Mouse (Mus musculus) natural killer cell, adult 2 months (primary cell): ENCODE data around the gene Kcnh3.
"Not testable (repeated sequence)": the region's sequence is repeated elsewhere in the genome, so short reads cannot be mapped to it uniquely, and the experiment has no call there.

ENCODE experiments used
- DNase-seq, 2 experiments: peaks; one replicate each; pipeline ENCODE4 v3.0.0; 2022; ENCODE audit warnings: low spot score in 2 of 2

Kcnh3 gene

GRCm38 (mm10) chr15:99240129-99240528 is 15.5 kb downstream of the Kcnh3 start:
- DNase-seq: no peak

DNA sequence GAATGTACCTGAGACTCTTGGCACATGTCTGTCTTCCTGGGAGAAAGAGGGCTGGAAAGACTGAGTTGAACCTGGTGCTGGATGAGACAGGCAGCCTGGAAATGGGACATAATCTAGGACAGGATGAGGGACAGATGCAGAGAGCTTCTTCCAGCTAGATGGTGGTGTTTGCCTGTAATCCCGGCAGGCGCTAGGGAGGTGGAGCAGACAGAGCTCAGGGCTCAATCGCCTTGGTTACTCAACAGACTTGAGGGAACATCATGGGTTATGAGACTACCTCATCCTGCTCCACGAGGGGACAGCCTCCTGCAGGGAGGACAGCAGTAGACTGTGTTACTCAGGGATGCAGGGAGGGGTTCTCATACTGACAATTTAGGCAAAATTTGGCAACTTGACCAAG is 16.6 kb downstream of the Kcnh3 start:
- DNase-seq: no peak

DNA sequence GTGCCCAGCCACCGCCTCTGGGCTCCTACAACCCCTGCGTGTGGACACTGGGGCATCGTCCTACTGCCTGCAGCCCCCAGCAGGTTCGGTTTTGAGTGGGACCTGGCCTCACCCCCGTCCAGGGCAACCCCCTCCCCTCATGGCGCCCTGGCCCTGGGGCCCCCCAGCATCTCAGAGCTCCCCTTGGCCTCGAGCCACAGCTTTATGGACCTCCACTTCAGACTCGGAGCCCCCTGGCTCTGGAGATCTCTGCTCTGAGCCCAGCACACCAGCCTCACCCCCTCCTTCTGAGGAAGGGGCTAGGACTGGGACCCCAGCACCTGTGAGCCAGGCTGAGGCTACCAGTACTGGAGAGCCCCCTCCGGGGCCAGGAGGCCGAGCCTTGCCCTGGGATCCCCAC is 17.4 kb downstream of the Kcnh3 start:
- no peak for DNase-seq

DNA sequence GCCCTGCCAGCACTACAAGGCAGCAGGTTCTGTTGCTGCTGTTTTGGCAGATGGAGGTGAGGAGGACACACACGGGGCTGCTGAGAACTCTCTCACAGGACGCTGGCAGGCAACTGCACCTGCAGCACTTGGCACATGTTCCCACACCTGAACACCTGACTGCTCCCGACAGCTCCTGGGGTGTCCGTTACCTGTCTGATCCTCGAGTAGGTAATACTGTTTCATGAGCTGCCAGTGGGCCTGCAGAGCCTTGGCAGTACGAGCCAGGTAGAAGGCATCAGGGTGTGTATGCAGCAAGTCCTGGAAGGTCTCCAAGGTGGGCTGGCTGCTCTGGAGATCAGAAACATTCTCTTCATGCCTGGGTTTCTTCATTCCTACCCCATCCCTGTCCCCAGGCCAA is 22.1 kb downstream of the Kcnh3 start:
- not testable (repeated sequence) for DNase-seq

- no peak for DNase-seq
These were observed 24.3 kb downstream of the Kcnh3 start for GRCm38 (mm10) chr15:99248972-99249371.

- DNase-seq: no peak
These were observed 25.3 kb downstream of the Kcnh3 start for GRCm38 (mm10) chr15:99249938-99250337.

DNA sequence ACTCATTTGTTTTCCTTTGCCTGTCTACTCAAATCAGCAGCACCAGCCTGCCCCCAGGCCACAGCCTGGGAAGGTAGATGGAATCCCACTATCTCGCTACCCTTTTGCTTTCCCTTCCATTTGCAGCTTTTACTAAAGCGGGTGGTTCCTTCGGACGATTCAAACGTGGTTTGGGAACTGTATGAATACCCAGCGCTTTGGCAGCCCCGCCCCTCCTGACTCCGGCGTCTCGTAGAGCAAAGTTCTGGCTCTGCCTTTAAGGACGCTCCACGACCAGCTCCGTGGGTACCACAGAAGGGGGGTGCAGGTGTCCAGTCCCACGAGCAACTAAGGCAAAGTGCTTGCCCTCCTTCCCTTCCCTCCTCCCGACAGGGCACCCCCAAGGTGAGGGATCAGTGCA is 26.4 kb downstream of the Kcnh3 start:
- DNase-seq: peak; percentile 20 to 21

GRCm38 (mm10) chr15:99251626-99252380 is 27.1 kb downstream of the Kcnh3 start, which contains the start of gene Mcrs1:
TSS of gene Mcrs1 (minus strand) at chr15:99251961.
- DNase-seq: peak; percentile 97

DNA sequence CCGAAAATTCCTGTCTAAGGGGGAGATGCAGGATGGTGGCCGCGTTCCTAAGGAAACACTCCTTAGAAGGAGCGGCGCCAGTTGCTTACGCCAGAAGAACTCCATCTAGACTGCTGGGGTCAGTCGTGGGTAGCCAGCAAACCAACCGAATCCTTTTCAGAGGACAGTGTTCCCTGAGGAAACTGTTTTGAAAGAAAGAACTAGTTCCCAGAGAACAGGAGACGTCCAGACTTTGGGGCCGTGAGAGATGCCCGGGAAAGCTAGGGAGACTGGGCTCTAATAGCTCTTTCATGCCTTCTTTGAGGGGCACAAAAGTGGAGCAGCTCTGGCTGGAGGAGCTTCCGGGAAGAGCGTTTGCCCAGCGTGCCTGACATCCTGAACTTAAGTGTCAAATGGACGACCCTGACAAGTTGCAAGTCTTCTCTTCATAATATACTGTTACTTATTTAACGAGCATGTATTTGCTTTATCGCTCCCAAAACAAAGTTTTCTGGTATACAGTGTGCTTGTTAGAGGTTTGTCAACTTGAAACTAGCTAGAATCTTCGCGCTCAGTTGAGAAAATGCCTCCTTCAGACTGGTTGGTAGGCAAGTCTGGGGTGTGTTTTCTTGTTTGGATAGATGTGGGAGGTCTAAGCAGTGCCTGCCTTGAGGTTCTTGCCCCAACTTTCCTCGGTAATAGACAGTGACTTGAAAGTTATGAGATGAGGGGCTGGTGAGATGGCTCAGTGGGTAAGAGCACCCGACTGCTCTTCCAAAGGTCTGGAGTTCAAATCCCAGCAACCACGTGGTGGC is 27.9 kb downstream of the Kcnh3 start:
- no peak for DNase-seq

DNA sequence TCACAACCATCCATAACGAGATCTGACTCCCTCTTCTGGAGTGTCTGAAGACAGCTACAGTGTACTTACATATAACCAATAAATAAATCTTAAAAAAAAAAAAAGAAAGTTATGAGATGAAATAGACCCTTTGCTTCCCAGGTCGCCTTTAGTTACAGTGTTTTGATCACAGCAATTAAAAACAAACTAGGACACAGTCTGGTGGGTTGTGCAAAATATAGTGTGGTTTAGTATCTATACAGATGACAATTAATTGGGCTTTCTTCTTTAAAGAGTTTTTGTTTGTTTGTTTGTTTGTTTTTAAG is 28.5 kb downstream of the Kcnh3 start:
- DNase-seq: not testable (repeated sequence)

DNA sequence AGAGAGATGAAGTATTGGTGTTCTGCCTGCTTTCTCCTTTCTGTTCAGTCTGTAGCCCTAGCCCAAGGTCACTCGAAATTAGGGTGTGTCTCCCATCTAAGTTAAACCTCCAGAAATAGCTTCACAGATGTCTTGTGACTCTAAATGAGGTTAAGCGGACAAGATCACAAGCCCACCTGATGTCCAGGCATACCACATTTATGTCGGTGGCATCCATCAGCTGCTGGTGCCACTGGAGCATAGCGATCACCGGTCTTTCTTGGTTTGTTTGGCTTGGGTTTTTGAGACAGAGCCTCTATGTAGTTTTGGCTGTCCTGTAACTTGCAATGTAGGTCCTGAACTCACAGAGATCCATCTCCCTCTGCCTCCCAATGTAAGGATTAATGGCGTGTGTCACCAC is 29.1 kb downstream of the Kcnh3 start:
- no peak for DNase-seq

DNA sequence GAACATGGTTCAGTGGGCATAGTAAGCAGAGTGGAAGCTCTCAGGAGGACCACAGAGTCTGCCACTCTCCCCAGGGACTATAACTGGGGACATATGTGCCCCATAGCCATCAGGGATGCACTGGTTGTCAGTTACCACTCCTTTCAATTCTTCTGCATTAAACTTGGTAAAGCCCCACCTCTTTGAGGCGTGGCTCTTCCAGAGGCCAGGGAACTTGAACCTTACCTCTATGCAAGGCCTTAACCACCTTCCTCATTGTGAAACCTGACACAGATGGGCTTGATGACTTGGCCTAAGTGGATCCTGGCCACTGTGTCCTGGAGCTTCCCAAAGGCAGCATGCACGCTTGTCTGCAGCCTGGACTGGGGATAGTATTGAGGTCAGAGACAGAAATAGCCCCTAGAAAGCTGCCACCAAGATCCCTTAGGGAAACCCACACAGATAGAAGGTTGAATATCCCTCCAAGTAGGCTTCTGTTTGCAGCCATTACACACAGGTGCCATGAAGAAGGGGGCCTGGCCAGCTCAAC is 29.9 kb downstream of the Kcnh3 start:
- DNase-seq: no peak

GRCm38 (mm10) chr15:99255241-99255749 is 30.6 kb downstream of the Kcnh3 start:
- no peak for DNase-seq

DNA sequence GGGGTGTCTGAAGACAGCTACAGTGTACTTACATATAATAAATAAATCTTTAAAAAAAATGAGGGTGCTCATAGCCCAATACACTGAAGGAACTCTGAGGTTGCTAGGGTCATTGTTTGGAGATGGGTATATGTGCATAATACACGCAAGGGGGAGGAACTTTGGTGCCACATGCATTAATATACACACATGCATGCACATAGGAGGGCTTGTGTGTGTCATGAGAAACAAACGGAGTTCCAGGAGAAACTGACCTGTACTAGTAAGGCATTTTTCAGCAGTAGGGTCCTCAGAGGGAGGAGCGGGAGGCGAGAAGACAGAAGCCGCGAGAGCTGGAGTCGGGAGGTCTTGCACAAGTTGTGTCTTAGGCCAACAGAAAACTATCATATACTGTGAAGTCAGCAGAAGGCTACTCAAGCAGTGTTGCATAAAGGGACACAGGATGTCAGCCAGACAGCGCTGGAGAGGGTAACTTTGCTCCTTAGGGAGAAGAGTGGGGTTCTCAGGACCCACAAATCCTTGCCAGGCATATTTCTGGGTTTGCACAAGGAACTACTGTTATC is 34.6 kb downstream of the Kcnh3 start:
- DNase-seq: no peak

DNA sequence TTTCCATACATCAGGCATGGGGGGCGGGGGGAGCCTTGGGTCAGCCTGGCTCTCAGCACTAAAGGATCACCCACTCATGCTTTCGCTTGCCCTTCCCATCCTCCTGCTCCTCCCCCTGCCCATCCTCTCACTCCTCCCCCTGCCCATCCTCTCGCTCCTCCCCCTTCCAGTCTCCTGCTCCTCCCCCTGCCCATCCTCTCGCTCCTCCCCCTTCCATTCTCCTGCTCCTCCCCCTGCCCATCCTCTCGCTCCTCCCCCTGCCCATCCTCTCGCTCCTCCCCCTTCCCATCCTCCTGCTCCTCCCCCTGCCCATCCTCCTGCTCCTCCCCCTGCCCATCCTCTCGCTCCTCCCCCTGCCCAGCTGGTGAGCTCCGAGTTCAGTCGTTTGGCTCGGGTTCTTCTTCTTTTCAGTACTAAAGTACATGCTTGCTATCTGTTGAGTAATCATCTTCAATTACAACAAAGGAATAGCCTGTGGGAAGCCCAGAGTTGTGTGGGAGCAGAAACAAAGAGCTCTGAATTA is 35.1 kb downstream of the Kcnh3 start:
- DNase-seq: peak; percentile 25 to 52

DNA sequence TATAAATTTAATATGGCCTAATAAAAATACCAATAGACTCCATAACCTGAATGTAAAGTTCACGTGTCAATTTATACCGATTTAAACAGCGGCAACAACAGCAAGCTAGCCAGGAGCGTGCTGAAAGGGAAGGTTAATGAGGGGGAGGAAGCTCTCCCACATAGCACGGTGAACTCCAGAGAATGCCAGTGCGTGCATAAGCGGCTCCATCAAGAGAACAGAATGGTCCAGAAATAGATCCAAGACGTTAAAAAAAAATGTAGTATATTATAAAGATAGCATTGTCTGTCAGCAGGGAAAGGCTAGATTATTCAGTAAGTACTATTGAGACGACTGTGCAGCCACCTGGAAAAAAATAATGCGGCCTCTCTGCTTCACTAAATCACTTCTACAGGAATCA is 38.0 kb downstream of the Kcnh3 start:
- DNase-seq: no peak

DNA sequence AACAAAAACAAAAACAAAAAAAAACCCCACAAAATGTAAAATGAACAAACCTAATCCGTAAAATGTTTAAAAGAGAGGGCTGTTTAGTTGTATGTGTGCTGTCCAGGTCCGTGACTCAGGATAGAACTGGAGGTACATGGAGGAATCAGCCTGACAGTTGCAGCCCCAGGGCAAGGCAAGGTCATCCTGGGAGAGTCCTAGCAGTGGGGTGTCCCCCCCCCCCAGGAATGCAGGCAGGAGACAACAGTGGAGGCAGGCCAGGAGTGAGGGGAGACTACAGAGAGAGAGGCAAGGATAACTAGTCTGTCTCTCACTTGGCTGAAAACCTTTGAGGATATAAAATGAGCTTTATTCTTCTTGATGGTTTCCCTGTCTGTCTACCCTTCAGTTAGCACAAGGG is 39.7 kb downstream of the Kcnh3 start:
- DNase-seq: no peak

- DNase-seq: peak; percentile 31 to 66
These were observed 41.0 kb downstream of the Kcnh3 start for GRCm38 (mm10) chr15:99265679-99266078.

DNA sequence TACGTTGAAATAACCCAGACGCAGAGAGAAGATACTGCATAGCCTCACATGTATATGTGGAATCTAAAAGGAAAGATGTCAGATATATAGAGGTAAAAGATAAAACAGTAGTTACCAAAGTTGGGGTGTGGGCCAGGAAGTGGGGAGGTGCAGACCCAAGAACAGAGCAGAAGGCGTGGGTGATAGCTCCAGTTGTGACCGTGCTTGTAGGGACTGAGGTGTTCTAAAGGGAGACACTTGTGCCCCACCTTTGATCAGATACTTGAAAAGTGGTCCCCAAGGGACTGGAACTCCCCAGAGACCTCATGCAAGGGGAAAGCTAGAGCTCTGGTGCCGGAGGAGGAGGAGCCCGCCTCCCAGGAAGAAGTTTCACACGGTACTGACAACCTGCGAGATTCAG is 51.4 kb downstream of the Kcnh3 start:
- no peak for DNase-seq

GRCm38 (mm10) chr15:99278271-99278670 is 53.6 kb downstream of the Kcnh3 start:
- DNase-seq: no peak

DNA sequence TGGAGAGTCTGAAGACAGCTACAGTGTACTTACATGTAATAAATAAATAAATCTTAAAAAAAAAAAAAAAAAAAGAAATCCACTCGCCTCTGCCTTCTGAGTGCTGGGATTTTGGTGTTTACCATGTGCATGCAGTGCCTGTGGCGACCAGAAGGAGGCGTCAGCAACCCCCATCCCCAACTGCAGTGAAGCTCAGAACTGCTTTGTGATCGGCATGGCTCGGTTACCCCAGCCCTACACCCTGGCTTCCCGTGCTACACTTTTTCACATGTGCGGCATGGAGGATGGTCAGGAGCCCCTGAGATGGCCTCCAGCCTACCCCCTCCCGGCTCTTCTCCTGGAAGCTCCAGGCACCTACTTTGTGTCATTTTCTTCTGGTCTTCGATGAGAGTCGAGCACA is 58.8 kb downstream of the Kcnh3 start:
- DNase-seq: peak in 1 of 2 experiments; percentile 21

DNA sequence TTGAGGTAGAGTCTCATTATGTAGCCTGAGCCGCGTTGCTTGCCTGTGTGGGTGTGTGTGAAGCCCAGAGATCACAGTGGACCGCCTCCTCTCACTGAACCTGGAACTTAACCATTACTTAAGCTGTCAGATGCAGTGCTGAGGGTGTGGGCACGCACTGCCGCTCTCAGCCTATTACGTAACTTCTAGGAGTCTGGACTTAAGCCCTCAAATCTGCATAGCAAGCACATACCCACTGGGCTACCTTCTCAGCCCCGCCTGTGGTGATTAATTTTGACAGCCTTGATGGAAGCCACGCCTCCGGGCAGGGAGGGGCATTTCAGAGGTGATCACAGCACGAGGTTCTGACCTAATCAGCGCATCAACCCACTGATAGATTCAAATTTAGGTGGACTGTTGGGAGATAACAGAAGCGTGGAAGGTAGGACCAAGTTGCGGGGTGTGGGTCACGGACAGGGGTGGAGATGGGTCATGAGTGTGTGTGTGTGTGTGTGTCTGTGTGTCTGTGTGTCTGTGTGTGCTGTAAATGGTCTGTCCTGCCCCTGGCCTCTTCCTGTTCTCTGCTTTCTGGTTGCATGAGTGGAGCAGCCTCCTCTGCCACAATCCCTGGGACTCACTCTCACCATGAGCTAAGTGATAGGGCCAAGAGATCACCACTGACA is 60.0 kb downstream of the Kcnh3 start:
- peak; percentile 21 to 38 for DNase-seq
